Mouse (Mus musculus) hindbrain, embryonic 15.5 days (tissue): ENCODE measurements around the gene Sap25. TPM values are rescaled to one million over a fixed set of nuclear protein-coding genes. Genes with fewer than 3 reads are reported as not detected.
"Not testable (repeated sequence)": the region's sequence is repeated elsewhere in the genome, so short reads cannot be mapped to it uniquely, and the experiment has no call there.

Experiments used
- ATAC-seq: fragments of 200-750 bp; cut with Nextera tagmentation; 2 replicates; pipeline ENCODE4 v1.8.0; 2017; ENCODE audit warnings: low read depth, moderate number of reproducible peaks, moderate TSS enrichment; ENCODE audit not compliant: low FRiP score
- H3K27ac ChIP-seq: fragments of 300-500 bp; sonication (generic); replicated peaks from 2 replicates; pipeline ENCODE4 v1.5.1; 2015; ENCODE audit warnings: mild to moderate bottlenecking, inconsistent platforms
- H3K27me3 ChIP-seq: fragments of 300-500 bp; sonication (generic); 2 replicates; pipeline ENCODE4 v1.6.1; 2015; ENCODE audit warnings: control low read depth, inconsistent platforms
- H3K36me3 ChIP-seq: fragments of 300-500 bp; sonication (generic); 2 replicates; pipeline ENCODE4 v1.6.1; 2015; ENCODE audit warnings: control low read depth, inconsistent platforms
- H3K4me1 ChIP-seq: fragments of 300-500 bp; sonication (generic); replicated peaks from 2 replicates; pipeline ENCODE4 v1.6.1; 2015; ENCODE audit warnings: control low read depth, inconsistent platforms
- H3K4me2 ChIP-seq: fragments of 300-500 bp; sonication (generic); 2 replicates; pipeline ENCODE4 v1.6.1; 2015; ENCODE audit warnings: moderate library complexity, mild to moderate bottlenecking, inconsistent platforms
- H3K4me3 ChIP-seq: fragments of 300-500 bp; sonication (generic); 2 replicates; pipeline ENCODE4 v1.5.1; 2015; ENCODE audit warnings: mild to moderate bottlenecking, inconsistent platforms
- H3K9ac ChIP-seq: fragments of 300-500 bp; sonication (generic); 2 replicates; pipeline ENCODE4 v1.6.1; 2015; ENCODE audit warnings: inconsistent platforms
- H3K9me3 ChIP-seq: fragments of 300-500 bp; sonication (generic); 2 replicates; pipeline ENCODE4 v1.6.1; 2016; ENCODE audit warnings: control low read depth, inconsistent platforms
- WGBS: fragments of 180-500 bp; shearing (Covaris S2); methylation state at CpG from one replicate; pipeline ENCODE4 v1.1.7; 2015; 5-methylcytosine and 5-hydroxymethylcytosine counted together
- polyA plus RNA-seq: library from polyadenylated mRNA; unstranded; fragments of >200 nt; fragmentation: Nextera tagmentation; extraction: Ambion mirVana; gene quantifications from 2 replicates; pipeline ENCODE4 v1.2.1, GENCODE M21; 2015

The Sap25 gene
- polyA plus RNA-seq, 1 experiment from 2014 or later: 6.1 TPM

DNA sequence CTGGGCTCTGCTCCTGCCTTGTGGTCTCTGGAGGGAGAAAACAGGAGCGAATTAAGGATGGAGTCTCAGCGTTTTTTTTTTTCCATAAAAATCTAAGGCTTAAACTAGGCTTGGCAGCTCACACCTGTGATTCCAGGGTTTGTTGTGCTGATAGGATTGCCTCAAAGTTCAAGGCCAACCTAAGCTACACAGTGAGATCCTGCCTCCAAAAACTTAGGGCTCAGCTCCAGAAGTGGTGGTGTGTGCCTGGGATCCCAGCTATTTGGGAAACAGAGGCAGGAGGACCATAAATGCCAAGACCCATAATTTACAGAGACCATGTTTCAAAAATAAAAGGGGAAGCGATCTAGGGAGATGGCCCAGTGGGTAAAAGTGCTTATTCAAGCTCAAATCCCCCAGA is 31.8 kb upstream of the Sap25 start:
- no peaks in the 10 kb centered on the region for H3K36me3 ChIP-seq
- H3K4me1 ChIP-seq: peaks cover 12% of the 10 kb centered on the region
- no peaks in the 10 kb centered on the region for H3K9me3 ChIP-seq
- no peak overlapping the region for H3K4me3 ChIP-seq
- no peak overlapping the region for H3K9ac ChIP-seq
- no peak for ATAC-seq
- 66% methylated on average over 3 of the region's 3 CpGs for WGBS
- no peak overlapping the region for H3K4me2 ChIP-seq
- peaks cover 18% of the 10 kb centered on the region for H3K27me3 ChIP-seq
- H3K27ac ChIP-seq: no peak overlapping the region

GRCm38 (mm10) chr5:137610056-137610455 is 31.1 kb upstream of the Sap25 start:
- no peak for ATAC-seq
- Histone ChIP-seq H3K4me2 (no peak overlapping the region), H3K36me3 (no peaks in the 10 kb centered on the region), H3K9me3 (no peaks in the 10 kb centered on the region), H3K27ac (no peak overlapping the region), H3K27me3 (peaks cover 18% of the 10 kb centered on the region), H3K4me3 (no peak overlapping the region), H3K4me1 (peaks cover 12% of the 10 kb centered on the region), H3K9ac (no peak overlapping the region)
- 85% methylated on average over 4 of the region's 4 CpGs for WGBS

DNA sequence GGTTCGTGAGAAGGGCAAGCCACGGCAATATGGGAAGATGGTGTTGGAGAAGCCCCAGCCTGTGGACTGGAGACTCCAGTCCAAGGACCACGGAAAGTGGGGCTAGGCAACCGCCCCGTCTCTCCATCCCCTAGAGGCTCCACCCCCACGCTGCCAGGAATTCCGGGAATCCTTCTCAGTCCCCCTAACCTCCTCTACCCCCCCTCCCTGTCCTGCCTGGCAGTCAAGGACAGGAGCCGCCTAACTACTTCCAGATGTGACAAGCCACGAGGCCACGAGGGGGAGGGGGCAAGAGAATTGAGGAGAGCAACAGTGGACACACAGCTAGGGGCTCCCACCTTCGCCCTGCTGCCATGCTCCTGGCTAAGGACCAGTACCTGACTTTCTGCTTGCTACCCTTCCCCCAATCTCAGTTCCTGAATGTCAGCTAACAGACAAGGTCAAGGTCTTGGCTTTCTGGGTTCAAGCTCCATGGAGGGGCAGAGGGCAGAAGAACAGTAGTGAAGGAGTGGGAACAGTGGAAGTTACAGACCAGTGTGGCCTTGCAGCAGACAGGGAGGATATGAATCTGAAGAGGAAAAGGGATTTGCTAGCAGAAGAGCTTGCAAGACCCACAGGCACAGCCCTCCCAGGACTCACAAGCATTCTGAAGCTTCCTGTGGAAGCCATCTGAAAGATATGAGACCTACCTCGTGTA is 30.4 kb upstream of the Sap25 start:
- Histone ChIP-seq H3K9ac (no peak overlapping the region), H3K27ac (peak overlapping the region; percentile 36; the same call in 1 of the 2 replicates)

GRCm38 (mm10) chr5:137611245-137611602 is 29.9 kb upstream of the Sap25 start:
- peak overlapping the region; percentile 36; the same call in 1 of the 2 replicates for H3K27ac ChIP-seq
- H3K9me3 ChIP-seq: no peaks in the 10 kb centered on the region
- H3K4me1 ChIP-seq: peaks cover 12% of the 10 kb centered on the region
- H3K4me2 ChIP-seq: no peak overlapping the region
- H3K27me3 ChIP-seq: peaks cover 18% of the 10 kb centered on the region
- 26% methylated on average over 6 of the region's 6 CpGs for WGBS
- no peaks in the 10 kb centered on the region for H3K36me3 ChIP-seq
- H3K4me3 ChIP-seq: no peak overlapping the region
- ATAC-seq: no peak
- no peak overlapping the region for H3K9ac ChIP-seq

More for the DNA sequence above, 30.4 kb upstream of the Sap25 start:
- Histone ChIP-seq H3K27me3 (peaks cover 18% of the 10 kb centered on the region), H3K4me1 (peaks cover 12% of the 10 kb centered on the region), H3K4me2 (no peak overlapping the region), H3K4me3 (no peak overlapping the region), H3K36me3 (no peaks in the 10 kb centered on the region), H3K9me3 (no peaks in the 10 kb centered on the region)
- ATAC-seq: no peak
- 13% methylated on average over 12 of the region's 12 CpGs for WGBS

DNA sequence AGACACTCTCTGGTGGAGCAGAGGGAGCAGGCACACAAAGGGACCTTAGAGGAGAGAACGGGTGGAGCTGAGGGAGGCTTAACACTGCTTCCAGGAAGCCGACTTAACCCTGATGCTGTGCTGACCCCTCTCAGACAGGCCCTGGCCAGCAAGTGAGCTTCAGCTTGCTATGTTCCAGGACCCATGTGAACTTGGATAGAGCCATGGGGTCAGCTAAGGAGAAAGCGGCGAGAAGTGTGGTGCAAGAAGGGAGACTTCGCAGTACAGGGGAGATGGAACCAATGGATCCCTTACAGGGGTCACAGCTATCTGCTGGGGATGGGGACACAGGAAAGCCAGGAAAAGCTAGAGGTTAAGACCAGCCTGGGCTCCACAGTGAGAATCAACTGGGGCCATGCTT is 28.1 kb upstream of the Sap25 start:
- H3K36me3 ChIP-seq: no peaks in the 10 kb centered on the region
- 77% methylated on average over 5 of the region's 5 CpGs for WGBS
- H3K9me3 ChIP-seq: no peaks in the 10 kb centered on the region
- no peak overlapping the region for H3K9ac ChIP-seq
- H3K4me3 ChIP-seq: no peak overlapping the region
- no peak for ATAC-seq
- no peak overlapping the region for H3K27ac ChIP-seq
- H3K27me3 ChIP-seq: peaks cover 10% of the 10 kb centered on the region
- H3K4me1 ChIP-seq: peaks cover 8% of the 10 kb centered on the region
- H3K4me2 ChIP-seq: no peak overlapping the region

- Histone ChIP-seq H3K27ac (no peak within 1 kb of the TSS), H3K27me3 (peaks cover 6% of the 10 kb centered on the region; the same call in 1 of the 2 replicates), H3K4me1 (peaks cover 3% of the 10 kb centered on the region), H3K4me2 (no peak within 1 kb of the TSS), H3K36me3 (no peaks in the 10 kb centered on the region), H3K9me3 (no peaks in the 10 kb centered on the region), H3K4me3 (no peak within 1 kb of the TSS), H3K9ac (no peak within 1 kb of the TSS)
- 66% methylated on average over 11 of the region's 11 CpGs for WGBS
- ATAC-seq: no peak
These were observed 27.6 kb upstream of the Sap25 start, which contains the start of gene Pcolce for GRCm38 (mm10) chr5:137613550-137613949. Gene Pcolce (minus strand): TSS chr5:137613784.

GRCm38 (mm10) chr5:137614921-137615320 is 26.2 kb upstream of the Sap25 start:
- H3K27me3 ChIP-seq, ATAC-seq, H3K4me1 ChIP-seq, H3K9me3 ChIP-seq, H3K4me3 ChIP-seq, H3K36me3 ChIP-seq, H3K4me2 ChIP-seq, H3K27ac ChIP-seq, H3K9ac ChIP-seq: not testable (repeated sequence)
- WGBS: 93% methylated on average over 2 of the region's 2 CpGs

GRCm38 (mm10) chr5:137615347-137615746 is 25.8 kb upstream of the Sap25 start:
- H3K9me3 ChIP-seq: no peaks in the 10 kb centered on the region
- no peaks in the 10 kb centered on the region for H3K36me3 ChIP-seq
- H3K4me3 ChIP-seq: no peak overlapping the region
- H3K27me3 ChIP-seq: no peaks in the 10 kb centered on the region
- WGBS: 94% methylated on average over 7 of the region's 7 CpGs
- H3K4me1 ChIP-seq: no peaks in the 10 kb centered on the region
- H3K9ac ChIP-seq: no peak overlapping the region
- no peak overlapping the region for H3K4me2 ChIP-seq
- H3K27ac ChIP-seq: no peak overlapping the region
- no peak for ATAC-seq

DNA sequence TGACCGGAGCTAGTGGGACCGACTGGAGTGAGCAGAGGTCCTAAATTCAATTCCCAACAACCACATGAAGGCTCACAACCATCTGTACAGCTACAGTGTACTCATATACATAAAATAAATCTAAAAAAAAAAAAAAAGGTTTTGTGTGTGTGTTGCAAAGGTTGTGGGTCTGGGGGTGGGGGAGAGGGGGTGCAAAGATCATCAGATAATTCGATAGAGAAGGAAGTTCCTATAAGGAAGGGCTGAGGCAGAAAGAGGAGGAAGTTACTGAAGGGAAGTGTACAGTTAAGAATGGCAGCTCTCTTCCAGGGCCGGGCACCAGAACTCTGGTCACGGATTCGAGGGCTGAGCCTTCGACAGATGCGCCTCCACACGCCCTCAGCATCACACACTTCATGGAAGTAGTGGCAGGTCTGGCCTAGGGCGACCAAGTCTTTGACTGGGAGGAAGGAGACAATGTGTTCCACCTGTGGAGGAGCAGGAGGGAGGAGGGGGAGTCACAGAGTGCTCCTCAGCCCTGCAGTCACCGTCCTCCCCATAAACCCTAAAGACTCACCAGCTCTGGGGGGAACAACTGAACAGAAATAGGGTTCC is 17.1 kb upstream of the Sap25 start:
- no peak overlapping the region for H3K9ac ChIP-seq
- no peaks in the 10 kb centered on the region for H3K36me3 ChIP-seq
- peaks cover 7% of the 10 kb centered on the region for H3K4me1 ChIP-seq
- ATAC-seq: no peak
- H3K4me3 ChIP-seq: no peak overlapping the region
- no peak overlapping the region for H3K4me2 ChIP-seq
- H3K9me3 ChIP-seq: no peaks in the 10 kb centered on the region
- WGBS: 87% methylated on average over 11 of the region's 11 CpGs
- H3K27ac ChIP-seq: no peak overlapping the region
- no peaks in the 10 kb centered on the region for H3K27me3 ChIP-seq

- Histone ChIP-seq H3K9me3 (no peaks in the 10 kb centered on the region), H3K36me3 (no peaks in the 10 kb centered on the region), H3K27me3 (no peaks in the 10 kb centered on the region), H3K4me1 (peaks cover 38% of the 10 kb centered on the region), H3K4me2 (peak overlapping the region; percentile 67), H3K27ac (peak overlapping the region; percentile 83), H3K4me3 (peak overlapping the region; percentile 83), H3K9ac (peak overlapping the region; percentile 53)
- no peak for ATAC-seq
- 3% methylated on average over 9 of the region's 9 CpGs for WGBS
These were observed 13.1 kb upstream of the Sap25 start for GRCm38 (mm10) chr5:137627991-137628390.

- H3K27ac ChIP-seq: peak within 1 kb of the TSS; percentile 90
- H3K4me3 ChIP-seq: peak within 1 kb of the TSS; percentile 83
- WGBS: under 1% methylated on average over 46 of the region's 46 CpGs
- no peaks in the 10 kb centered on the region for H3K27me3 ChIP-seq
- H3K36me3 ChIP-seq: no peaks in the 10 kb centered on the region
- H3K9ac ChIP-seq: peak within 1 kb of the TSS; percentile 86
- peak within 1 kb of the TSS; percentile 95 for H3K4me2 ChIP-seq
- ATAC-seq: peak; percentile 99
- H3K4me1 ChIP-seq: peaks cover 45% of the 10 kb centered on the region
- H3K9me3 ChIP-seq: no peaks in the 10 kb centered on the region
These were observed 12.4 kb upstream of the Sap25 start, which contains the start of the genes Fbxo24, Lrch4 and Gm20605 for GRCm38 (mm10) chr5:137628498-137629305. Gene Fbxo24 (minus strand): TSS chr5:137629002. Gene Lrch4 (plus strand): TSS chr5:137629121. Gene Gm20605 (plus strand): TSS chr5:137629175.

DNA sequence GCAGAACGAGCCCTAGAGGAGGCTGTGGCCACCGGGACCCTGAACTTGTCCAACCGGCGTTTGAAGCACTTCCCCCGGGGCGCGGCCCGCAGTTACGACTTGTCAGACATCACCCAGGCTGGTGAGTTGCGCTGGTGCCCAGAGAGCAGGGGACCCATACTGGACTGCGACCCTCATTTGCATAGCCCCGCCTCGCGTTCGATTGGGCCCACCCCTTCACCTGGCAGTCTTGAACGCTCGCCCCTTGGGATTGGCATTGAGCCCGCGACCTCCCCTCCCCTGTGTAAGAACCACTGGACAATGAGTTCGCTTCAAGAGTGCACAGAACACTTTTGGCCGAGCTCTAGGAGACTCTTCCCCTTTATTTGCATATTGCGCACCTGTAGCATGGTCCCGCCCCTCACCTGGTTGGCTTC is 11.8 kb upstream of the Sap25 start:
- H3K4me2 ChIP-seq: peak overlapping the region; percentile 95
- peaks cover 45% of the 10 kb centered on the region for H3K4me1 ChIP-seq
- no peaks in the 10 kb centered on the region for H3K9me3 ChIP-seq
- ATAC-seq: peak; percentile 9
- peak overlapping the region; percentile 90 for H3K27ac ChIP-seq
- peak overlapping the region; percentile 86 for H3K9ac ChIP-seq
- 1% methylated on average over 23 of the region's 23 CpGs for WGBS
- no peaks in the 10 kb centered on the region for H3K27me3 ChIP-seq
- H3K4me3 ChIP-seq: peak overlapping the region; percentile 83
- no peaks in the 10 kb centered on the region for H3K36me3 ChIP-seq
